Mouse (Mus musculus): ENCODE results near the gene Cdkal1. TPM values are rescaled to one million over a fixed set of nuclear protein-coding genes. Genes with fewer than 3 reads are reported as not detected.

Cdkal1 gene
- polyA plus RNA-seq, 1 experiment, result 6.9 TPM

DNA sequence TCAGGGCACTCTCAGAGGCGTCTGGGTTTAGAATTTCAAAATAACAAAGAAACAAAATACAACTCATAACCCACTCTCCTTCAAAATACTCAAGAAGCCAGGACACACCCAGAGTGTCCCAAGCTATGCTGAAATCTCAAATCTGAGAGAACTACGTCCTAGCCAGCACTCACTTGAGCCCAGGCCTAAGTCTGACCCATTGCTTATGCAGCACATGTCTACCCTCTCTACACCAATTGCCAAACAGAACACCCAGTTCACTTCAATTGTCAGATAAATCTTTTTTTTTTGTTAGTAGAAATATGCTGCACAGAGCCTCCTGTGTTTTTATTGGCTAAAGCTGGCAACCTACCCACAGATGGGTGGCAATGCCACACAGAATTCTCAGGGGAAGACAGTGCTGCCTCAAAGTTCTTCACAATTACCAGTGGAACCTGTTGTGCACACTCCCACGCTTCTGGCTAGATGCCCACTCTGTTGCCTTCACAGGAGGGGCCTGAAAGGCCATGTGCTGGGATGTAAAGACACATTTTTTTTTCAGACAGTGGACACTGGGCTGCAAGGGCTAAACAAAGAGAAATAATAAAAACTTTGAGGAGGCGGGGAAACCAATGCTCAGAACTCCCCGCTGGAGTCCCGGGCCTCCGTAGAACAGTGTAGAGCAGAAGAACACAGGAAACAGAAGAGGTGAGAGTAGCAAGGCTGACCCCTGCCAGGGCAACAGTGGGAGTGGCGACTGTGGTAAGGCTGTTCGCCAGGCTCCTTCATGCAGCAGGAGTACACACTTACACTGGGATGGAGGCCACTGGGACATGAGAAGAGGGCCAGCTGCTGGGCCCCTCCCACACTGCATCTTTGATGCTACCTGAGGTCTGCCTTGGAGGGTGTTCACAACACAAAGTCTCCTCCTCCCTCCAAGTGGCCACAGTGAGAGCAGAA is 273.4 kb downstream of the Cdkal1 start:
- DNase-seq (ENCODE audit: low spot score), result no peak

GRCm38 (mm10) chr13:29580780-29581179 is 274.7 kb downstream of the Cdkal1 start:
- DNase-seq (ENCODE audit: low spot score), result no peak

- DNase-seq (ENCODE audit: low spot score), result no peak
Measured at GRCm38 (mm10) chr13:29580009-29580408, 275.5 kb downstream of the Cdkal1 start.

DNA sequence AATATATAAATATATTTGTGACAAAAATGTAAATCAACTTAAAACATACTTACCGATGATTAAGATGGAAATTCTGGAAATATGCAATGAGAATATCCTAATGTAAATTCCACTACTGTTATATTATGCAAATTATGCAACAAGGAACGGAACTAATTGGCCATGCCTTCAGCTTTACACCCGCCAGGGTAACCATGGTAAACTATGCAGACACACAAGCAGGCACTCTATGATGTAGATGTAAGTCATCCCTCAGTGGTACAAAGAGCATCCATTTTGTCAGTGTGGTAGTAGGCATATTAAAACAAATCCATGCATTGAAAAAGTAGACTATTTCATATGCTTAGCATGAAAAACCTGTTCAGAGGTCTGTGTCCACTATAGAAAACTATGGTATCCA is 276.9 kb downstream of the Cdkal1 start:
- no peak for DNase-seq (ENCODE audit: low spot score)

DNA sequence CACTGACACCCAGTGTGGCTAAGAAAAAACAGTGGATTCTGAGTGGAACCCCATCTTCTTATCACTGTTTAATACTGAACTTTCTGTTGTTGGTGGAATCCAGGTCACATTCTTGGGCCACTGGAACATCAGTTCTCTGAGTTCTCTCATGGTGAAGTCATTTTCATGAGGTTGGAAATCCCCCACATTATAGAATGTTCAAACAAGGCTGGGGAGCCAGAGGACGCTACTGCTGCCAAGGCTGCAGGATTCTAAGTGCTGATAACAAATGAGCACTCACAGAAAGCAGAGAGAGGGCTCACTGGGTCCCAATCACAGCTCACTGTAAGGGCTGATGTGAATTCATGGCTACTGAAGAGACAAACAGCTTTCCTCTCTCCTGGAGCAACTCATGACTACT is 280.7 kb downstream of the Cdkal1 start:
- DNase-seq (ENCODE audit: low spot score), result no peak

DNA sequence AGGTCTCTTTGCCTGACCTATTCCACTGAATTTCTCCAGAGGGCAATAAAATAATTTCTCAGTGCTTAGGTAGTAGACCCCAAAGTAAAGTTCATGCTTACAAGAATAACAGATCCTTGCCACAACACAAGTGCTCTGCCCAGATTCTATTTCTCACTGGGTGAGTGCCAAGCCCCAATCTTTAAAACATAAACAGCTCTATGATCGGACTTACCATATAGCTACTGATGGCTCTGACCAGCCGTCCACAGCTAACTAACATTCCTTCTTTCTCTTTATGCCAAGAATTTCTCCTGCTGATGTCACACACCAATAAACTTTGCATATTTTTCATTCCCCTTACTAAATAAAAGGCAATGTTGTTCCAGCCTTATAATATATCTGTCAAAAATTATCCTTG is 283.0 kb downstream of the Cdkal1 start:
- no peak for DNase-seq (ENCODE audit: low spot score)

- DNase-seq (ENCODE audit: low spot score), result no peak
Measured at GRCm38 (mm10) chr13:29565710-29566109, 289.8 kb downstream of the Cdkal1 start.

- no peak for DNase-seq (ENCODE audit: low spot score)
Measured at GRCm38 (mm10) chr13:29559188-29559587, 296.3 kb downstream of the Cdkal1 start.

DNA sequence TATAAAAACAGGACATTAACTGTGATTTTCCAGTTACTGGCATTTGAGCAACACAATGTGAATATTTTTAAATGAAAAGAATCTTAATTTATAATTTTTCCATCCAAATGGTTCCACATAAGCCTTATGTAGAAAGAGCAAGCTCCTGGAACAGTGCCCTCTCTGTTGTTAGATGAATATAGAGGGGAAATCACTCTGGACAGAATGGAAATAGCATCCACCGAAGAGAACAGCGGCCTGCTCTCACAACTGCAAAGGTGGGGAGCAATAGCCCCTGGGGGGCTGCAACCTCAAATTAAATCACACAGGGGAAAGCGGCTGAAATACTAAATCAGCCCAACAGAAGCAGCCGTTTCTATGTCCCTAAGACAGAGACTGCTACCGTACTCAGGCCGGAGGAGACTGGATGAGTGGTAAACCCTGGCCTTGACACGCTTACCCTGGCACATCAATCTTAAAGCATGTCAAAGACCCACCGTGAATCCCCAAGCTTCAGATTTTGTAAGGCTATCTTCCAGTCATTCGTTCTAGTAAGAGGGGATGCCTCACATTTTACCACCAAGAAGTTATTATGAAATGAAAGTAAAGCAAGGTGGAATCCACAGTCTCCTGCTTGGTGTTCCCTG is 300.2 kb downstream of the Cdkal1 start:
- DNase-seq (ENCODE audit: low spot score), result no peak

GRCm38 (mm10) chr13:29553792-29554191 is 301.7 kb downstream of the Cdkal1 start:
- DNase-seq (ENCODE audit: low spot score), result no peak

DNA sequence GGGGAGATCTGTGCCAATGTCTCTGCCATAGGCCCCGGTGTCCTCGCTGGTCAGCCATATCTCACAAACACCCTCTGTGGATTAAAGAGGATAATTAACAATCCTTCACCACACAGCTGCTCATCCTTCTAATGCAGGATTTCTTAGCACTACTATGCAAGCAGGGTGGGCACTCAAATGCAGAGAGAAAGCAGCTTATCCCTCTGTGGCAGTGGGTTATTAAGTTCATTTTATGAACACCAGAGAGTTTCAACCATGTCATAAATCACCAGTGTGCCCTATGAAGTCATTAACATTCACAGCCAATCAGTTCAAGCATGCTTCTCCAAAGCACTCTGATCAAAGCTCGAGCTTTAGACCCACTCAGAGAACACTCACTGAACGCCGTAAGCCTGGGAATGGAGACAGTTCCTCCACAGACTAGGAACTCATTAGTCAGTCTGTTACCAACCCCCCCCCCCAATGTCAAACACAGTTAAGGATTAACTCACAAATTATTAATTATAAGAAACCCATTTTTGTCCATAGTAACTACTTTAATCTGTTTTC is 303.1 kb downstream of the Cdkal1 start:
- no peak for DNase-seq (ENCODE audit: low spot score)

DNA sequence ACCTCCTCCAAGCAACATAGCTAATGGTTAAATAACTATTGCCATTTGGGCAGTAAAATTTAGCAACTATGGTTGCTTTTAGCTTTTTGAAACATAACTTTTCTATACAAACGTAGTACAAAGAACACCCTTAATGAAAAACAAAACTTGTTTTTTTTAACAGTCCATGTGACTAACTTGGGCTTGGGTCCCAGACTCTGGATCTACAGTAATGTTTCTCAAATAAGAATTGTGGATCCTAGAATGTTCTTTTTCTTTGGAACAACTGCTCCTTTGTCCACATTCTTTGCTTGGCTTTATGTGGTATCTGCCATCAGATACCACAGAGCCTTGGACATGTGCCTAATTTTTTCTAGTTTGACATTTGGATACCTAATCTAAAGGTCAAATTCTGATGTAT is 304.6 kb downstream of the Cdkal1 start:
- DNase-seq (ENCODE audit: low spot score), result no peak

- DNase-seq (ENCODE audit: low spot score), result no peak
Measured at GRCm38 (mm10) chr13:29550203-29550602, 305.3 kb downstream of the Cdkal1 start.

- DNase-seq (ENCODE audit: low spot score), result no peak
Measured at GRCm38 (mm10) chr13:29549761-29550160, 305.7 kb downstream of the Cdkal1 start.

- no peak for DNase-seq (ENCODE audit: low spot score)
Measured at GRCm38 (mm10) chr13:29537906-29538305, 317.6 kb downstream of the Cdkal1 start.

DNA sequence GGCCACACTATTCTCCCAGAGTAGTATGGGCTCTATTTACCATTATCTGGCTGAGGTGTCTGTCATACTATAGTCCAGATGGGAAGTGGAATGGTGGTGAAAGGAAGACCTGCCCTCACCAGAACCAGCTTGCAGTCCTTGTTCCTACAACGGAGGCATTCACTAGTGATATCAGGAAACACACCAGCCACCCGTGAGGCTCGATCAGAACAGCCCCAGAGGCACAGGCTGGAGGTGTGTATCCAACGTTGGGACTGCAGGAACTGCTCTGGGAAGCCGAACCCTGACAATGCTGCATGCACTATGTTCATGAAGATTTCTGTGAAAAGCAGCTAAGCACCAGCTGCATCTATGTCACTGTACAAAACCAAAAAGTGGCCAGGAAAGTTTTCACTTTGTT is 321.9 kb downstream of the Cdkal1 start:
- no peak for DNase-seq (ENCODE audit: low spot score)

GRCm38 (mm10) chr13:29528344-29528743 is 327.1 kb downstream of the Cdkal1 start:
- no peak for DNase-seq (ENCODE audit: low spot score)

DNA sequence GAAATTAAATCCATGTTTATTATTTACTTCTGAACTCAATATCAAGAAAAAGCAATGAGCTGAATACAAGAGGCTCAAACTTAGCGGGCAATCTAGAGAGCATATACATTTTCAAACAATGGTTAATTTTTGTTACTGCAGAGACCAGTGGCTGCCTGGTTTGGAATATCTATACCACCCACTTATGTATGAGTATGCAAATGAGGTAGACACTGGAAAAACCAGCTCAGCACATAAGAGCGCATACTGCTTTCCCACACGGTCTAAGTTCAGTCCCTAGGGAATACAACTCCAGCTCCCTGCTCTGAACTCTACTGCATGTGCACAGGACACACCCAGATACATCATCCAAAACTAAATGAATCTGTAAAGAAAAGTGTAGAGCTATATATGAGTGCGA is 334.2 kb downstream of the Cdkal1 start:
- DNase-seq (ENCODE audit: low spot score), result no peak

GRCm38 (mm10) chr13:29514071-29514470 is 341.4 kb downstream of the Cdkal1 start:
- DNase-seq (ENCODE audit: low spot score), result no peak

- DNase-seq (ENCODE audit: low spot score), result no peak
Measured at GRCm38 (mm10) chr13:29504861-29505568, 350.5 kb downstream of the Cdkal1 start.

DNA sequence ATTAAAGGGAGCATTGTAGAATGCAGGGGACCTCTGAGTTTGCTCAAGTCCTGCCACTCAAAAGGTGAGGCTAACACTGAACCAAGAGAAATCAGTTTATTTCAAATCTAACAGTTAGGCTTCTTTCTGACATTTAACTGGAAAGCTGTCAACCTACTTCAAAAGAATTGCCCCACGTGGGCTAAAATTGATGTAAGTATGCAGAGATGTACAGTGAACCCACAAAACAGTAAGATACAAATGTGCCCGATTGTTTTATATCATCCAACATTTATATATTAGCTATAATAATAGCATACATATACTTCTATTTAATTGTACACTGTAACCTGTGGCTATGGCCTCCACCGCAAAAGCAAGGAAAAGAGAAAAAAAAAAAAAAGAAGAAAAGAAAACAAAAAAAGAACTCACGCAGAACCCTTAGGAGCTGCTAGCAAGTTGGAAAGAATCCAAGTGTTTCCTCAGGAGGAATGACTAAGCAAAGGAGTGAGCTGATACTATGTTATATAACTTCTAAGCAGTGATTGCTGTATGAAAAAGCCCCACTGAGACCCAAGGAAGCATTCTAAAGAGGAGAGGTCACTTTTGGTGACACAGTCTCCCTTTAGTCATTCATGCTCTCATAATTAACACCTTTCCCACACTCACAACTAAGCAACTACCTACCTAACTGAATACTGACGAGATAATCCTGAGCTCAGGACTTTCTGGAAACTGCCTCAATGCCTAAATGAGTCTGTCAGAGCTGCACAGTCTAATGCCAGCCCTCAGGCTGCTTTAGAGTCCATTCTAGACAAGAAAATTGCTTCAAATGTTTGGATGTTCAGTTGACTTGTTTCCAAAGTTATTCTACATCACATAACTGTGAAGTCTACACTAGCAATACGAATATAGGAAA is 352.1 kb downstream of the Cdkal1 start:
- no peak for DNase-seq (ENCODE audit: low spot score)
